Mouse (Mus musculus) thymus, adult 18-20 months (tissue): ENCODE results near the gene E130114P18Rik.

Source experiments
- DNase-seq, 2 experiments: peaks; one replicate each; pipeline ENCODE4 v3.0.0; 2022; ENCODE audit warnings: mixed read lengths in 2 of 2

E130114P18Rik gene

DNA sequence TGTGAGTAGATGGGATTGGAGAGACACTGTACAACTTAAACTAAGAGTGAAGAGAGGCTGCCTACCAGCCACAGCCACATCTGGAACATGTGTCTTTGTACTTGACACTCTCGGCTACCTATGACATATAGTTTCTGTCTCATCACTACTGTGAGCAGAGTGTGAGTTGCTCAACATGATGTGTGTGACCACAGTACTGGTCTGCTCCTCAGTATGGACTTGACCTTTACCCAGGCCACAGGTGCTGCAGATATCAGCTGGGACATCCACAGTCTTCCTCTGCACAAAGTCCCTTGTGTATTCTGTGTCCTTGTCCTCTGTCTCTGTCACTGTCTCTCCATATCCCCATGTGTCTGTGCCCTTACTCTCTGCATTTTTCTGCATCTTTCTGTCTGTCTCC is 141.3 kb downstream of the E130114P18Rik start:
- DNase-seq: no peak

DNA sequence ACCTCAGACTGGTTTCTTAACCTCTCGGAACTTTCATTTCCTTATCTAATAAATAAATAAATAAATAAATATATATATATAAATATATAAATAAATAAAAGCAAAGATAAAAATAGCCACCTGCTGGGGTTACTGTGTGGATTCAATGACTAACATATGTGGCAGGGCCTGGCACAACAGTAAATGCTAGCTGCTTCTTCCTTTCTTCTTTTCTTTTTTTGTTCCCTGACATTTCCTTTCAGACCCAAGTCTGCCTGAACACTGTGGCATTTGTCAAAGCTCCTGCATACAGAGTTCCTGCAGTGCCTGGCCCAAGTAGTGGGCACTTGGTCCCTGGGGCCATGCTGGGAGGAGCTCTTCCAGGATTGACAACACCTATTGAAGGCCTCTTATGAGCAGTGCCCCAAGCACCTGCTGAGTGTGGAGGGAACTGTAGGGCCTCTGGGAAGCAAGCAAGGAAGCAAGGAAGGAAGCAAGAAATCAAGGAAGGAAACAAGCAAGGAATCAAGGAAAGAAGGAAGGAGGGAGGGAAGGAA is 142.1 kb downstream of the E130114P18Rik start:
- DNase-seq: no peak

DNA sequence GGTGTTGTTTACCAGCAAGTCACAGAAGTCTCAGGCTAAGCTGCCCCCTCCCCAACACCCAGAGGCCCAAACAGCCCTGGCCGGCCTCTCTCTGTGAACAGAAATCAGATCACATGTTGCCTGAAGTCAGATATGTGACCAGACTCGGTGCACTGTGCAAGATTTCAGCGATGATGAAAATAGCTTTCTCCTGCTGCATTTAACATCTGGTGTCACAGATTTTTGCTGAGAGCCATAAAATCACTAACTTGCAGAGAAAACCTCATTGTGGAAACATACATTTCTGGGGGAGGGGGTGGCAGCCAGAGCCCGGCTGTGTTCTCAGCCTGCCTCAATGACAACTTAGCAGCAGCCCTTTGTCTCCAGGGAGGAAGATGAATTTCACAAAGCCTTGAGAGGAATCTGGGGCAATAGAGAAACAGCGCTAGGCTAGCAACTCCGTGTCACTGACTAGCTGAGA is 142.6 kb downstream of the E130114P18Rik start:
- DNase-seq: no peak

DNA sequence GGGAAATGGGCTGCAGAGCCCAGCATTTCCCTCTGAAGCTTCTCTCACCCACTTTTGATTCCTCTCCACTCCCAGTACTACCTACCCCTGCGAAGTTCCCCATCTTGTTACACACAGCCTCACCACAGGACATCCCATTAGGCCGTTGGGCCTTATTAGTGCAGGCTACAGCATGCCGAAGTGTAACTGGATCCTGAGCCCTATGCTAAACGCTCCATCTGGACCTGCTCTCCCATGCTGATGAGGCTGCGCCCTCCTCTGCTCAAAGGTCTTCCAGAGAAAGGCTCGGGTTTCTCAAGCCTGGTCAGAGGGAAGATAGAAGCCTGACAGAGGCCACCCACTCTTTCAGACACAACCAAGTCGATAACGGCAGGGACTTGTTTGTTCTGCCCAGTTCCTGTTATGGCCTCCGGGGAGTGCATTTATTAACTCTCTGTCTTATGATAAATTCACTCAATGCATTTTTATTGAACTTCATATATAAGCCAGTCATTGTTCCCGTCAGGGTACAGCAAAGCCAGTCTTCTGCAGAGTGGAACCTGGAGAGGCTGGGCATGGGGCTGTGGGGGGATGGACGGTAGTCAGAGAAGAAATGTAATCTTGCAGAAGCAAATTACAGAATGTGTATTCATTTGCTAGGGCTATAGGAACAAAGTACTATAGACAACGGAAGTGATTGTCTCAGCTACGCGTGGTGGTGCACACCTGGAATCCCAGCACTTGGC is 148.8 kb downstream of the E130114P18Rik start:
- no peak for DNase-seq

DNA sequence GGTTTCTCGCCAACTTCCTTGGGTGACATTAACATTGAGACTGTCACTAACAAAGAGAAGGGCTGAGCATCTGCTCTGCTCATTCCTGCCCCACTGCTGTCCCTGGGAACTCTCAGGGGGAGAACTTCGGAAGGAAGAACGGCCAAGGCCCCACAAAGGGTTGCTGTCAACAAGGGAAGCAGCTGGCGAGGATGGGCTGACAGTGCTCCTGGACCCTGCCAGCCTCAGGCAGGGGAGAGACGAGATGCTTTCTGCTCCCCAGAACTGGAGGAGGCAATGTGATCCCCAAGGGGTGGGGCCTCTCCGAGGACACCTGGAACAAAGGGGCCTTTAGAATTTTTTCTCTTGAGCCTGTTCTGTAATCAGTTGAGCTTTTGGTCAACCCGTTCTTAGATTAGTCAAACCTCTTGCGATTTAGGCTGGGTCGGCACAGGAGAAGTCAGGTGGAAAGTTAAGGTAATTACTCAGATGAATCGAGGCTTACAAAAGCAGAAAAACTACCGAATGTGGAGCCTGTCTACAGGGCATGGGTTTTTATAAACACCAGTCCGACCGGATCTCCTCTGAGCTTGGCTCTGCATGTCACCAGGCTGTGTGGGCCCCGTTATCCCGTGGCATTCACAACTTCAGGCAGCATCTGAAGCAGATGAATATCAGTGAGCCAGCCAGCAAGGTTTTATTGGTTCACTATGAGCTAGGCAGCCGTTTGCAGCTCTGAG is 151.7 kb downstream of the E130114P18Rik start:
- DNase-seq: no peak

DNA sequence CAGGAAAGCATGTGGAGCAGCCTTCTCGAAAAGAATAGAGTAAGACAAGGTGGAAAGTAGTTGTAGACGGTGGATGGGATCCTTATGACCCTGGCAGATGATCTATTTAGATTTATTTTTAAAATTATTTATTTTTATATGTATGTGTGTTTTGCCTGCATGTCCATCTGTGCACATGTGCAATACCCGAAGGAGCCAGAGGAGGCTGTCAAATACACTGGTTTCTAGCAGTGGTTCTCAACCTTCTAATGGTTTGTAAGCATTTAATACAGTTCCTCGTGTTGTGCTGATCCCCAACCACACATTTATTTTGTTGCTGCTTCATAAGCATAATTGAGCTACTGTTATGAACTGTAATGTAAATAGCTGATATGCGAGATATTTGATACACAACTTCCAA is 154.7 kb downstream of the E130114P18Rik start:
- DNase-seq: no peak

DNA sequence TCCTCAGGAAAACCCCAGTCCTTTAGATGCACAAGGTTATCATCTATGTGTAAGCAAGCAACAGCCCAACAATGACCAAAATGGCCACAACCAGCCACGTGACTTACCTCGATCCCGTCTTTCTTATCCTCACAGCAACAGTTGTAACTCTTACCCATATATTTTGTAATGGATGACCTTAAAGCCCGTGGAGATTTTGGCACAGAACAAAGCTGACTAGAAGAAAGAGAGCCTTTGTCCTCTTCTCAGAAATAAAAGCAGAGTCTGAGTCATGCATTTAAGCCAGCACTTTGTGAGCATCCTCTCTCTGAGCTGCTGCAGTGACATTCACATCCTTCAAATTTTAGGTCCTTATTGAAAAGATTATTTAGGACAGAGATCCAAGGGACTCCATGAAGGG is 156.1 kb downstream of the E130114P18Rik start:
- no peak for DNase-seq

DNA sequence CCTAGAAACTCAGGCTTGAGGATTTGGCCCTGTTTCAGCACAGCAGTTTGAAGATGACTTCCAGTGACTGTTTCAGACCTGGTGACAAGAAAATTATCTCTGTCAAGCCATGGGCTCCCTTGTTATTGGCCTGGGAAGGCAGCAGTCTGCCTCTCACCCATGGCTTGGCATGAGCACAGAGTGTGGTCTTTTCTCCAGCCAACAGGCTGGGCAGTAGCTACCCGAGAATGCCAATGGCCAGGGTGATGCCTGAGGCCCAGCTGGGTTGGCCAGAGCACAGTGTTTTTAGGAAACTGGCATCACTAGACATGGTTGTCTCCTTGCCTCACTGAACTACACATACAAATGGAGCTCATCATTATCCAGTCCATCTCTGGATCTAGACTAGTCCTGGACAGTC is 157.5 kb downstream of the E130114P18Rik start:
- DNase-seq: no peak

DNA sequence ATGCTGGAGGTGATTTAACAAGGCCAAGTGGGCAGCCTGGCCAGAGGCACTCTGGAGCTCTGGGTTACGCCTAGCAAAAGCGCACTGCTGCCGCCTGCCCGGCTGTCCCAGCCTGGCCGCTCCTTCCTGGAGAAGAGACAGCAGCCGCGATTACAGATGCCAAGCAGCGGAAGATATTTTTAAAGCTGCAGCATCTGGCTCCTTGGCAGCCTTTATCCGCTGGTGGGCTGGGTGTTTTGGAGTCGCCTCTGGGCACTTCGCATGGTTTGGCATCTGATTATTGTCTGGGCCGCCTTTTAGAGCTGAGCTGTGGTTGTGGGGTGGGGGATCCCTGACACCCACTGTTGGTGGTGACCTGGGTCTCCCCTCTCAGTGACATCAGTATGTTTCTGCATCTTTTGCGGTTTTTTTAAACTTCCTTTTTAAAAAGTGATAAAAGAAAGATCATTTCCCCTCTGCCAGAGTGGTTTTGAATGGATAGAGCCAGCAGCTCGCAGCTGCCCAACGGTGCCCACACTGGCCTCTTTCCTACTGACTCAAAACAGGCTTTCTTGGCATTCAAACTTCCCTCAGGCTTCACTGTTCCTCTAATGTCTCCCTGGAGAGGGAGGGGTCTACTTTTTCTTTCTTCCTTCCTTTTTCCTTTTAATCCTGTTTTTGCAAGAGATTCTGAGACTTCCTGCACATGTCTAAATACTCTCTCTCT is 159.1 kb downstream of the E130114P18Rik start:
- DNase-seq: no peak

DNA sequence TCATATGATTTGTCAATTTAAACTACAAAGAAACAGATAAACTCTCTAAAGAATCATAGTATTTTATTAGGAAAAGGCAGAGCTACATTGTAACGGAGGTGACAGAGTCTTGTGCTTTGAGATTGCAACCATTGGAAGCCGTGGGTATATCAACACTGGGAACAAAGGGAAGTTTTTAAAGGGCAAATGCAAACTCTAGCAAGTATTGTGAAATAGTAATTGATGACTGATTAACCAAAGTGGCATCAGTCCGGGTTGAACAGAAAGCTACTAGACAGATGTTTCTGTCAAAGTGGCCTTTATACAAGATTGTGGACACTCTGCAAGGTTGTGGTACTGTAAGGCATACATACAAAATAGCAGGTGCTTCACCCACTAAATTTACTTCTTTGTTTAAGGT is 162.8 kb downstream of the E130114P18Rik start:
- no peak for DNase-seq

DNA sequence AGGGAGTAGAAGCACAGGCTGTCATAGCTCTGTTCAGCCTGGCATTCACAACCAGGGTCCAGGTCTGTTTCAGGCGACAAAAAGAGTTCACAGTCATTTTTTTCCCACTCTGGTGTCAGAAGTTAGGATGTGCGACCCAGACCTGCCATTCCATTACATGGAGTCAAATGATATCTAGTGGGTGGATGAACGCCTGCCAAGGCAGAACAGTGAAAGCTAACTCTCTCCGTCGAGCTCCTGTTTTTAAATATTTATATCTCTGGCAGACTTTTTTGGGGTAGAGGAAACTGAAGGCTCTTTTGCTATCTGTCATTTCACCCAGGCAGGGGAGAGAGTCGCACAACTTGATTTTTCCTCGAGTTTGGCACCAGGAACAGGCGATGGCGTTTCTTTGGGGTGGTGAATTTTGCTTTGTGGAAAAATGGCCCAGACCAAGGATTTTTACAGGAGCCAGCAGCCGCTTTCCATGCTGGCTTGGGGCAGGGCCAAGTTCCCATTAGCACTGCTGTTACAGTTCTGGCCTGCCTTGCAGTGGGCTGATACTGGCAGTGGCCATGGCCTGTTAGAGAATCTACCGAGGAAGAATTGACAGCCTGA is 166.5 kb downstream of the E130114P18Rik start:
- DNase-seq: no peak

DNA sequence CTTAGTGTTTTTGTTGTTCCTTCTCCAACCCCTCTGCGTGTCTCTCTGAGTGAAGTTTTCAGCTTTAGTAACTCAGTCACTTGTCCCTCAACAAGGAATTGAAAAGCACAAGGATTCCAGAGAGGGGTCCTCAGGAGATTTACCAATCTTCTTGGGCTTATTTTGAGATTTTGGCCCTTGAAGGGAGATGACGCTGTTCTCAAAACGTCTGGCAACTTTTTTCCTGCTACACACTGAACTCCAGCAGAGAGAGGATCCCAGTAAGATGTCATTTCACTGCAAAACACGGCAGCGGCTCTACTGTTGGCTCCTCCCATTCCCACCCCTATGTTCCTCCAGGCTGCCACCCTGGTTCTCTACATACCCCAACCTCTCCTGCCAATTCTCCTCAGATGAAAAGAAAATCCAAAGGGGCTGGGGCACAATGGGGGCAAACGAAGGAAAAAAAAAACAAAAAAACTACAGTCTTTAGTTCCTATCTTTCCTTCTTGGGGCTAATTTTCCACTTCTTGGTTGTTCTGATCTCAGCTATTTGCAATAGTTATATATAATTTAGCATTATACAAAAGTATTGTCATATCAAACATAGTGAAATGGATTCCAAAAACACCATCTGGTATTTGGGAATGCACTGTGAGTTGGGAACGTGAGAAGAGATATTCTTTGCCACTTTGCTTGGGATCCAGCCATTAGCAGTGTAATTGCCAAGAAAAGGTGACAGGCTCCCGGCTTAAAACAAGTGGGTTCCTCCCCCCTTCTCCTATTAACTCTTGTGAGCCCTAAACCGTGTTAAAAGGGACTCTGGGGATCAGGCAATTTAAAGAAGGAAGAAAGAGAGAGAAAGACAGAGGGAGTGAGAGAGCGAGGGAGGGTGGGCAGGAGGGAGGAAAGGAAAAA is 167.8 kb downstream of the E130114P18Rik start:
- no peak for DNase-seq

DNA sequence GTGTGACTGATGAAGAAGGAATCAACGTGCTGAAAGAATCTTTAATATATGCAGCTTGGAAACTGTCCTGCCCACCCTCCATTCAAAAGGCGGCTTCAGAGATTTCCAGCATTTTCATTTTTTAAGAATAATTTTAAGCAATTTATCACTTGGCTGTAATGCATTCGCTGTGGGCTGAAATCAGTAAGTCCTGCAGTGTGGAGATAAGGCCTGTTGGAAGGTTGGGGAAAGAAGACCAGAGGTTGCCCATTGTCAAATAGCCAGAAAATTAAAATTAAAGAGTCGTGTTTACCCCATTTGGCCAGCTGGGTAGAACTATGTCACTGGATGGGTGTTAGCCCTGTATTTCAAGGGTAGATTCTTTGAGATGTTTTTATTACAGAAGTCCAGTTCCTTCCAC is 168.5 kb downstream of the E130114P18Rik start:
- no peak for DNase-seq

DNA sequence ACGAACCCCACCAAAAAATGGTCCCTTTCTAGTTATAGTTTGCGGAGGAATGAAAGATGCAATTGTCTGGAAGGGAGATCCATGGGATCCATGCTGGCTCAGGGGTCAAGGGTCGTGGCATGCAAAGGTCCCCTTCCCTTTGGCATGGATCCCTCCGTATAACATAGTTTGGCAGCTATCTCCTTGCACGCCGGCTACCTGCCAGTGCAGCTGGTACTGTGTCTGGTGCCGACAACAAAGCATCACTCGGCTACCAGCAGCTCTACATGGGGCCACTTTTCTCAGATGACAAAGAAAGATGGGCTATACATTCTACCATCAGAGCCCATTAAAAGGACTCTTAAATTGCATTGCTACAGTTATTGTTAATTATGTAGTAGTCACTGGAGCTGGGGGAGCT is 169.2 kb downstream of the E130114P18Rik start:
- DNase-seq: no peak

DNA sequence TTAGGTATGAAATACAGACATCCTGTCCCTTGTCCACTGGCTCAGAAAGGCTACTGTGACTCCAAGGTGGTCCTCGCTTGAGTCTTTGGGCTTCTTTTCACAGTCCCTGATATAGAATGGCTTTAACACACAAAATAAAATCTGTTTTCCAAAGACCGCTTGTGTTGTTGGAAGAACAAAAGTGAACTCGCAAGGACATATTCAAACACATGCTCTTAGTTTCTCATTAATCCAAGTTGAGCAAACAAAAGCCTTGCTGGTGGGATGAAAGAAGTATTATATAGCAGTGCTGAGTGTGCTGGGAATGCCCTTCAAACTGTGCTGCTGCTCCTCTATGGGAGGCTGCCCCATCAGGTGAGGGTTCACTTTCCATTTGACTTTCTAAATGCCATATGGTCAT is 169.7 kb downstream of the E130114P18Rik start:
- DNase-seq: no peak

DNA sequence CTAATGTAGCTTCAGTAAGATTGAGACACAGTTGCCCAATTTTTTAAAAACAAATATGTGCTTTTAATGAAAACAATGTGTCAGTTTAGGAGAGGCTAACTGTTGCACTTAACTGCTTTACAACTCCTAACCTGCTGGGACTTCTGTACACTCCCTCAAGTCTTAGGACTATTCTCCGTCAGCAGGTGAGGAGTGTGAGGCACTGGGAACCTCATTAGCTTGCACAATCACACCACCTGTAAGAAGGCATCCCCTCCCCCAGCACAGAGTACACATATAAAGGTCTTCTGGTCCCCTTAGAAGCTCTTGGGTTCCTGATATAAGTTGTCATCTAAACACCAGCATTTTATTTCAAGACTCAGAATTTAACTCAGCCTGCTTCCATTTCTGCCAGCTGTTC is 170.7 kb downstream of the E130114P18Rik start:
- no peak for DNase-seq

DNA sequence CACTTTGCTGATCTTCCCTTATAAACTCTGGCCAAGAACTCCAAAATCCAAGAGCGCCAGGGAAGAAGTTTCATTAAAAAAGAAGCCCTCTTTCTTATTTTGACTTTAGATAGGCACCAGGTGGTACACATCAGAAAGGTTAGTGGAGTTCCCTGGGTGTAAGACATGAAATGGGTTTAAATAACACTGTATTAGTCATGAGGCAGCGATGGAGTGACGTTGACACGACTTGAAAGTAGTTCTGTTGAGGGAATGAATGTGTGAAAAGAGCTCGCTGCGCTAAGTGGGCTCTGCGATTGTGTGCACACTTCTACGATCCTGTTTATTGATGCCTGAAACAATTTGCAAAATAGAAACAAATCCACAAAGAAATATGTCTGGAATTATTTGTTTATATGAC is 171.4 kb downstream of the E130114P18Rik start:
- DNase-seq: no peak

DNA sequence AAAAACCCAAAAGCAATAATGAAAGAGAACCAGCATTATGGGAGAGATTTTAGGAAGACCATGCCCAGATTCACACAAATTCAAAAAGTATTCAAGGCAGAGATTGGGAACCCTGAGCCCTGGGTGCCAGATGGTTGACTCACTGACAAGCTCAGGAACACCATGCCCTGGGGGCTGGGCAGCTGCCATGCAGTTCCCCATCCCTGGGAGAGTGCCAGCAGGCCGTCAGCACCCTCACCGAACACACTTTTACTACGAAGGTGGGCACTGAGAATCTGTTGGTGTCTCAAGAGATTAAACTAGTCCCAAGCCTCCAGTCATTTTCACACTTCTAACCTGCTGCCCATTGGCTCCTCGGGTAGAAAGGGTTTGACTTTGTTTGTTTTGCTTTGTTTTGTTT is 175.3 kb downstream of the E130114P18Rik start:
- DNase-seq: no peak

DNA sequence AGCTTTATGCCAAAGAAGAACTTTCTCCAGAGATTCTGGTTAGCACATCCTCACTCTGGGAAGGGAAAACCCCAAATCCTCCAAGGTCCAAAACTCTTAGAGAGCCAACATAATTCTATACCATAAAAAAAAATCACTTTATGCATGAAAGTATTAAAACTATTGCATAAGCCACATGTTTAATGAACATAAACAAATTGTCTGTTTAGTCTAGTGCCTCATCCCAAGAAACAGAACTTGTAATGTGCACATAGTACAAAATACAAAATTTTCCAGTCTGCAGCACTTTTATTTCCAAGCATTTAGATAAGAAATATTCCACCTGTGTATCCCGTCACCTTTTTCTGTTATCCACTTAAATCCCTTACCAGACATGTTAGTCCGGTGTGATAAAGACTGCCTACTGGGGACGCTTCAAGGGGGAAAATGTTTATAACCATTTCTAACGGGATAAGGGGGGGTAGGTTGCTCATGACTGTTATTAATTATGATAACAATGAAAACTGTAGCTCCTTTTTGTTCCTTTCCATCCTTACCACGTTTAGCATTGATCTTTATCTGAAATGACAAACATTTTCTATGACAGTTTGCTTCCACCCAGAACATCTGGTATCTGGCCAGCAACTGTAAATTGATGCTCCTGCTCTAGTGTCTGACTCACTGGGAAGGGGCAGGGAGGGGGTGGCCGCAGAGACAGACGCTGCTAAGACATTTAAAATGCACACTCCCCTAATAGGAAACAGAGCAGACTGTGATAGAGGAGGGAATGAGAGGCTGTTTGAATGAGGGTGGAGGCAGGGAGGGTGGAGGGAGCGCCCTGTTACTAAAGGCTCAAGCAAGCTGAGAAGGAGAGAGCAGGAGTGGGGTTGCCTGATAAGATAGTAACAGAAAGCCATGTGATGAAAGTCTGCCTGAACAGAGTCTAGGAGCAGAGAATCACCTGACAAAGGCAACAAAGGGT is 176.7 kb downstream of the E130114P18Rik start:
- DNase-seq: no peak

DNA sequence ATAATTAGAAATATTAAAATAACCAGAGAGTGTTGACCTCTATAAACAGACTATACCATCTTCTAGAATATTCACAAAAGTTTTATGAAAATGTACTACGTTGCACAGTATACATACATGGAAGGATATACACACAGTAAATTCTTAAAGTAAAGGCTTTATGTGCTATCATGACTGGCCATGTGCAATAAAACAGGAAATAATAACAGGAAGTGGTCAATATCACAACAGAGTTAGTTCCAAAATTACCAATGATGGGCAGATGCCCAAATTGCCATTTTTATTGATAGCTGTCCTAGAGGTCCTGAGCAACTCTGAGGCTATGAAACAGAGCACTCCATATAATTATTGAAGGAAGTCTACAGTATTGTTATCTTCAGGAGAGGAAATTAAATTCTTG is 180.4 kb downstream of the E130114P18Rik start:
- DNase-seq: no peak

DNA sequence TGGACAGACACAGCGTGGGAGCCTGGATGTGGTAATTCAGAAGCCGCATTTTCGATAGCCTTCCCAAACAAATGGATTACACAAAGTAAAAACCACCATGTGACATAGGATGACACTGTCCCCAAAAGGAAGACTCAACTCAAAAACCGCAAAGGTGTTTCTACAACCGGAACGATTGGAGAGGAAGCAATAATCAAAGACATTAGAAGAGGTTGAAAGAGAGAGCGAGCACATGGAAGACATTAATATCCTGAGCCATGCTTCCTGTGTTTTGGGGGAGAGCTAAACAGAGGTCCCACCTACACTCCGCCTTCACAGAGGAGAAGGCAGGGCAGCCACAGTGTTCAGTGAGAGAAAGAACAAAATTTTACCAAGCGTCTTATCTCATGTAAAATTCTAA is 181.5 kb downstream of the E130114P18Rik start:
- no peak for DNase-seq
